Mouse (Mus musculus) ES-Bruce4 (cell line): ENCODE measurements around the gene Sfmbt1.

Source experiments
- CTCF ChIP-seq: IDR thresholded peaks from one replicate; pipeline ENCODE4 v1.8.1; 2011; ENCODE audit warnings: low read depth, low read length
- EP300 ChIP-seq: IDR thresholded peaks from 2 replicates; pipeline ENCODE4 v1.6.1; 2011; ENCODE audit warnings: low read depth, low read length; ENCODE audit not compliant: insufficient read depth

- TF ChIP-seq CTCF (no peak), EP300 (no peak)
These were observed 47.7 kb downstream of the Sfmbt1 start for GRCm38 (mm10) chr14:30762131-30762903.
